Mouse (Mus musculus) liver, postnatal 0 days (tissue): ENCODE data around the gene Tmem214.

ENCODE experiments used
- CTCF ChIP-seq: sonication (generic); IDR thresholded peaks from 2 replicates; pipeline ENCODE4 v1.5.1; 2016; ENCODE audit warnings: antibody characterized with exemption, low read depth
- EP300 ChIP-seq: IDR thresholded peaks from 2 replicates; pipeline ENCODE4 v1.6.1; 2016; ENCODE audit warnings: antibody characterized with exemption, low read depth, mild to moderate bottlenecking

- TF ChIP-seq CTCF (no peak), EP300 (no peak)
Measured at GRCm38 (mm10) chr5:30850556-30850925, 17.3 kb upstream of the Tmem214 start.
